8 mouse cellular contexts compared by ENCODE assay signal in genomic region chr5:122421271-122422068, GRCm38 (mm10). TPM values are rescaled to one million over a fixed set of nuclear protein-coding genes. Genes with fewer than 3 reads are reported as not detected.
DNase-seq lines count a peak whose midpoint lies in the region; ATAC-seq lines count a peak whose summit lies in the region.

Anapc7 (plus strand) TSS chr5:122421693.

- WGBS in embryonic facial prominence, embryonic 13.5 days = 21% methylated on average over 17 of the region's 17 CpGs
- WGBS in heart, embryonic 15.5 days = 22% methylated on average over 17 of the region's 17 CpGs
- 24% methylated on average over 17 of the region's 17 CpGs for WGBS in midbrain, embryonic 16.5 days

- peak within 1 kb of the TSS; percentile 94 for H3K27ac ChIP-seq in embryonic facial prominence, embryonic 13.5 days
- peak within 1 kb of the TSS; percentile 89 for H3K27ac ChIP-seq in heart, embryonic 15.5 days
- peak within 1 kb of the TSS; percentile 98 for H3K27ac ChIP-seq in midbrain, embryonic 16.5 days (ENCODE audit: low read length)

- H3K4me1 ChIP-seq in embryonic facial prominence, embryonic 13.5 days = peaks cover 12% of the 10 kb centered on the region
- H3K4me1 ChIP-seq in heart, embryonic 15.5 days (replicated peaks) = peaks cover 12% of the 10 kb centered on the region
- H3K4me1 ChIP-seq in midbrain, embryonic 16.5 days (ENCODE audit: control insufficient read depth, insufficient read depth, low read length) = peaks cover 19% of the 10 kb centered on the region

- peaks cover 5% of the 10 kb centered on the region; the same call in 1 of the 2 replicates for H3K36me3 ChIP-seq in embryonic facial prominence, embryonic 13.5 days
- H3K36me3 ChIP-seq in heart, embryonic 15.5 days = no peaks in the 10 kb centered on the region; the same call in 1 of the 2 replicates
- no peaks in the 10 kb centered on the region for H3K36me3 ChIP-seq in midbrain, embryonic 16.5 days (ENCODE audit: control insufficient read depth, insufficient read depth, low read length)

- H3K9me3 ChIP-seq in embryonic facial prominence, embryonic 13.5 days = no peaks in the 10 kb centered on the region
- H3K9me3 ChIP-seq in heart, embryonic 15.5 days (replicated peaks) = no peaks in the 10 kb centered on the region
- no peaks in the 10 kb centered on the region for H3K9me3 ChIP-seq in midbrain, embryonic 16.5 days (replicated peaks; ENCODE audit: control insufficient read depth, low read length, poor library complexity, severe bottlenecking)

- H3K27me3 ChIP-seq in embryonic facial prominence, embryonic 13.5 days = no peaks in the 10 kb centered on the region
- no peaks in the 10 kb centered on the region for H3K27me3 ChIP-seq in heart, embryonic 15.5 days
- no peaks in the 10 kb centered on the region for H3K27me3 ChIP-seq in midbrain, embryonic 16.5 days (ENCODE audit: control insufficient read depth, insufficient read depth, low read depth, low read length)

- DNase-seq in adrenal gland, adult 18-20 months (ENCODE audit: low spot score in 2 of 2) = no peak
- DNase-seq in adrenal gland, adult (ENCODE audit: inconsistent age in 2 of 2, low spot score in 1 of 2) = no peak
- peak; percentile 45 for DNase-seq in 3T3-L1 (ENCODE audit: low read depth, low spot score)
- no peak for DNase-seq in left cerebral cortex, adult 8-10 months (ENCODE audit: low spot score in 2 of 2)
- no peak for DNase-seq in spleen, postnatal 10 days (ENCODE audit: low spot score in 2 of 2)

- ATAC-seq in embryonic facial prominence, embryonic 13.5 days (ENCODE audit: insufficient number of reproducible peaks, insufficient read depth, low FRiP score, low TSS enrichment, low read depth) = no peak
- no peak for ATAC-seq in heart, embryonic 15.5 days (replicated peaks; ENCODE audit: insufficient number of reproducible peaks, insufficient read depth, low FRiP score, low read depth)
- ATAC-seq in midbrain, embryonic 16.5 days = peak; percentile 64

- H3K9ac ChIP-seq in embryonic facial prominence, embryonic 13.5 days = peak within 1 kb of the TSS; percentile 98
- H3K9ac ChIP-seq in heart, embryonic 15.5 days = peak within 1 kb of the TSS; percentile 95
- H3K9ac ChIP-seq in midbrain, embryonic 16.5 days (ENCODE audit: low read depth, low read length) = peak within 1 kb of the TSS; percentile 95

- H3K4me3 ChIP-seq in embryonic facial prominence, embryonic 13.5 days = peak within 1 kb of the TSS; percentile 96
- peak within 1 kb of the TSS; percentile 93 for H3K4me3 ChIP-seq in heart, embryonic 15.5 days
- peak within 1 kb of the TSS; percentile 99 for H3K4me3 ChIP-seq in midbrain, embryonic 16.5 days (ENCODE audit: low read depth, low read length)

- H3K4me2 ChIP-seq in embryonic facial prominence, embryonic 13.5 days = peak within 1 kb of the TSS; percentile 92
- peak within 1 kb of the TSS; percentile 76 for H3K4me2 ChIP-seq in heart, embryonic 15.5 days
- peak within 1 kb of the TSS; percentile 97 for H3K4me2 ChIP-seq in midbrain, embryonic 16.5 days (ENCODE audit: low read length)

RNA-seq across cellular contexts. Expression of gene Anapc7, which starts in this region (rescaled TPM):
- total RNA-seq in adrenal gland, adult 18-20 months (2021) = 10 to 100 TPM; 42.2 to 51.8 TPM
- 54.5 and 55.6 TPM in 2 replicates for polyA plus RNA-seq in embryonic facial prominence, embryonic 13.5 days (2015; fragmentation: Nextera tagmentation; extraction: Ambion mirVana)
- polyA plus RNA-seq in heart, embryonic 15.5 days (2015; fragmentation: Nextera tagmentation; extraction: Ambion mirVana) = 30.2 and 38.5 TPM in 2 replicates
- 10 to 100 TPM; 33.7 to 38.0 (median 37.2) TPM for total RNA-seq in left cerebral cortex, adult 8-10 months (2022)
- 44.3 and 45.9 TPM in 2 replicates for polyA plus RNA-seq in midbrain, embryonic 16.5 days (2015; fragmentation: Nextera tagmentation; extraction: Ambion mirVana)
